Mouse (Mus musculus): ENCODE measurements around the gene Adamts4.

The Adamts4 gene

GRCm38 (mm10) chr1:171256095-171256818 is 6.0 kb downstream of the Adamts4 start:
- peak; percentile 93 for DNase-seq

GRCm38 (mm10) chr1:171256937-171257548 is 6.8 kb downstream of the Adamts4 start:
- DNase-seq, result peak; percentile 94

GRCm38 (mm10) chr1:171257781-171258180 is 7.6 kb downstream of the Adamts4 start:
- no peak for DNase-seq

GRCm38 (mm10) chr1:171258921-171259320 is 8.7 kb downstream of the Adamts4 start:
- no peak for DNase-seq

GRCm38 (mm10) chr1:171260316-171260715 is 10.1 kb downstream of the Adamts4 start:
- no peak for DNase-seq

GRCm38 (mm10) chr1:171262594-171263130 is 12.4 kb downstream of the Adamts4 start:
- DNase-seq, result peak; percentile 98

GRCm38 (mm10) chr1:171263185-171263611 is 13.0 kb downstream of the Adamts4 start:
- peak; percentile 97 for DNase-seq

GRCm38 (mm10) chr1:171263666-171264461 is 13.6 kb downstream of the Adamts4 start:
- DNase-seq, result peak; percentile 93

GRCm38 (mm10) chr1:171265971-171266744 is 15.9 kb downstream of the Adamts4 start:
- DNase-seq, result no peak

GRCm38 (mm10) chr1:171268341-171268740 is 18.1 kb downstream of the Adamts4 start:
- no peak for DNase-seq

- DNase-seq, result peak; percentile 99
These were observed 19.8 kb downstream of the Adamts4 start, which contains the start of gene B4galt3 for GRCm38 (mm10) chr1:171269848-171270572. B4galt3 (plus strand) TSS chr1:171270328.

- no peak for DNase-seq
These were observed 20.3 kb downstream of the Adamts4 start for GRCm38 (mm10) chr1:171270573-171270900.

- no peak for DNase-seq
These were observed 21.0 kb downstream of the Adamts4 start for GRCm38 (mm10) chr1:171271196-171271595.

GRCm38 (mm10) chr1:171271622-171272021 is 21.4 kb downstream of the Adamts4 start:
- DNase-seq, result no peak

- DNase-seq, result peak; percentile 87
These were observed 21.9 kb downstream of the Adamts4 start for GRCm38 (mm10) chr1:171272086-171272485.

- DNase-seq, result peak; percentile 87
These were observed 23.9 kb downstream of the Adamts4 start for GRCm38 (mm10) chr1:171274171-171274570.

GRCm38 (mm10) chr1:171275144-171275734 is 25.0 kb downstream of the Adamts4 start:
- DNase-seq, result peak; percentile 84

- DNase-seq, result peak; percentile 93
These were observed 26.0 kb downstream of the Adamts4 start for GRCm38 (mm10) chr1:171276110-171276748.

GRCm38 (mm10) chr1:171277736-171278135 is 27.5 kb downstream of the Adamts4 start:
- no peak for DNase-seq

GRCm38 (mm10) chr1:171278436-171278835 is 28.2 kb downstream of the Adamts4 start:
- peak; percentile 84 for DNase-seq
